Mouse (Mus musculus) limb, embryonic 13.5 days (tissue): ENCODE measurements around the gene Shld2. TPM values are rescaled to one million over a fixed set of nuclear protein-coding genes. Genes with fewer than 3 reads are reported as not detected.

Experiments
- ATAC-seq: fragments of 200-750 bp; cut with Nextera tagmentation; 2 replicates; pipeline ENCODE4 v1.8.0; 2017; ENCODE audit warnings: low read depth, moderate number of reproducible peaks, moderate TSS enrichment; ENCODE audit not compliant: low FRiP score
- H3K27ac ChIP-seq: fragments of 300-500 bp; sonication (generic); 2 replicates; pipeline ENCODE4 v1.5.1; 2015; ENCODE audit warnings: inconsistent platforms, mild to moderate bottlenecking, moderate library complexity
- H3K27me3 ChIP-seq: fragments of 300-500 bp; sonication (generic); 2 replicates; pipeline ENCODE4 v1.6.1; 2015; ENCODE audit warnings: mild to moderate bottlenecking, inconsistent platforms
- H3K36me3 ChIP-seq: fragments of 300-500 bp; sonication (generic); 2 replicates; pipeline ENCODE4 v1.6.1; 2015; ENCODE audit warnings: inconsistent platforms, mild to moderate bottlenecking, moderate library complexity
- H3K4me1 ChIP-seq: fragments of 300-500 bp; sonication (generic); 2 replicates; pipeline ENCODE4 v1.6.1; 2015; ENCODE audit warnings: inconsistent platforms
- H3K4me2 ChIP-seq: fragments of 300-500 bp; sonication (generic); replicated peaks from 2 replicates; pipeline ENCODE4 v1.6.1; 2015; ENCODE audit warnings: inconsistent platforms, mild to moderate bottlenecking, moderate library complexity
- H3K4me3 ChIP-seq: fragments of 300-500 bp; sonication (generic); 2 replicates; pipeline ENCODE4 v1.5.1; 2015; ENCODE audit warnings: moderate library complexity, mild to moderate bottlenecking, inconsistent platforms
- H3K9ac ChIP-seq: fragments of 300-500 bp; sonication (generic); 2 replicates; pipeline ENCODE4 v1.6.1; 2015; ENCODE audit warnings: mild to moderate bottlenecking, inconsistent platforms
- H3K9me3 ChIP-seq: fragments of 300-500 bp; sonication (generic); 2 replicates; pipeline ENCODE4 v1.6.1; 2016; ENCODE audit warnings: inconsistent platforms
- WGBS: fragments of 180-500 bp; shearing (Covaris S2); methylation state at CpG from one replicate; pipeline ENCODE4 v1.1.7; 2015; 5-methylcytosine and 5-hydroxymethylcytosine counted together
- polyA plus RNA-seq: library from polyadenylated mRNA; unstranded; fragments of >200 nt; fragmentation: Nextera tagmentation; extraction: Ambion mirVana; gene quantifications from 2 replicates; pipeline ENCODE4 v1.2.1, GENCODE M21; 2015

Gene Shld2
- polyA plus RNA-seq, 1 experiment from 2014 or later = 14.4 TPM

DNA sequence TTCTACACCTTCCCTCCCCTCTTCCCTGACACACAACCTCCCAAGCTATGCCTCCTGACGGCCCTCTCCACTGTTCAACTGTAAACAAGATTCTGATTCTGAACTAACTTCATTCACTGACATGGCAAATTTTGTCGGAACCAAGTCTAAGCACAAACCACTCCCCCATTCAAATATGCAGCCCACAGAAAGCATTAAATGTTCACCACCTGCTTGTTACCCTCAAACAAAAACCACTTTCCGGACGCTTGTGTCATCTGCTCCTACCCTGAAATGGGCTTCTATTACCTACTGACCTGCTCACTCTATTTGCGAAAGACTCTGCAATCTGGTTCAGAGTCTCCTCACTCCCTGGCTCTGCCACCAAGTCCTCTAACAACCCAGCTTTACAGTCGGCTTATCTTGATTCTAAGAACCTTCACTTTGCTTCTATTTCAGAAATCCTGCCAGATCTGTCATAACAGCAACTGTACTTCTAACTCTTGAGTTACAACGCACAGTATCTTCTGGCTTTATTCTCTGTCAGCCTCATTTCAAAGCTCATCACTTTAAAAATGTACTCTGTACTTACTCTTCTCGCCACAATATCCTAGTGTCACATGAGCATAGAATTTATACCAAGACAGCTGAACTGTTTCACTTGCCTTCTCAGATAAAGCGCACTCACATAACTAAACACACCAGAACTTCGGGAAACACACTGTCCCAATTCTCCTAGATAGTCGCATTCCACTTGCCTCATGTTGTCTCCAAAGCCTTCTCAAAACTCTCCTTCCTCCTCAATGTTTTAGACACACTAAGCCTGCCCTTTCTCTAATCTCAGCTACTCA is 11.2 kb downstream of the Shld2 start:
- H3K27ac ChIP-seq = no peak overlapping the region

DNA sequence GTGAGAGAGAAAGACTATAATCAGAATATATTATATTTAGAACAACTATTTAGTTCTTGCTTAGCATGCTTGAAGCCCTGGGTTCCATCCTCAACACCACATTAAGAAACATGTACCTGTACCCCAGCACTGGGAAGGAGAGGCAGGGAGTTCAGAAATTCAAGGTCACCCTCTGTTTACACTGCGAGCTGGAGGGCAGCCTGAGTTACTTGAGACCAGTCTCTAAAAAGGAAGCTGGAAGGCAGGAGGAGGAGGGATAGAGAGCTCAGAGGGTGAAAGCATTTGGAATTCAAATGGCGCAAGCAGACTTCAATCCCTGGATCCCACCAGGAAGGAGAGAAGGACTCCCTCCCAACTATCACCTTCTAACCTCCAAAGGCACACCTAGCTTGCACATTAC is 12.7 kb downstream of the Shld2 start:
- H3K27ac ChIP-seq = no peak overlapping the region
- no peaks in the 10 kb centered on the region for H3K9me3 ChIP-seq
- no peak overlapping the region for H3K9ac ChIP-seq
- 59% methylated on average over 2 of the region's 2 CpGs for whole genome bisulfite sequencing
- no peaks in the 10 kb centered on the region; the same call in 1 of the 2 replicates for H3K4me1 ChIP-seq
- H3K36me3 ChIP-seq = peaks cover 4% of the 10 kb centered on the region
- no peak overlapping the region for H3K4me3 ChIP-seq
- H3K27me3 ChIP-seq = no peaks in the 10 kb centered on the region
- no peak overlapping the region for H3K4me2 ChIP-seq
- ATAC-seq = no peak

More for the DNA sequence above, 11.2 kb downstream of the Shld2 start:
- ATAC-seq = no peak
- H3K9me3 ChIP-seq = no peaks in the 10 kb centered on the region
- WGBS = 75% methylated on average over 11 of the region's 11 CpGs
- H3K4me2 ChIP-seq = no peak overlapping the region
- no peak overlapping the region for H3K4me3 ChIP-seq
- H3K27me3 ChIP-seq = no peaks in the 10 kb centered on the region
- H3K36me3 ChIP-seq = peaks cover 4% of the 10 kb centered on the region
- H3K9ac ChIP-seq = no peak overlapping the region
- peaks cover 8% of the 10 kb centered on the region; the same call in 1 of the 2 replicates for H3K4me1 ChIP-seq

DNA sequence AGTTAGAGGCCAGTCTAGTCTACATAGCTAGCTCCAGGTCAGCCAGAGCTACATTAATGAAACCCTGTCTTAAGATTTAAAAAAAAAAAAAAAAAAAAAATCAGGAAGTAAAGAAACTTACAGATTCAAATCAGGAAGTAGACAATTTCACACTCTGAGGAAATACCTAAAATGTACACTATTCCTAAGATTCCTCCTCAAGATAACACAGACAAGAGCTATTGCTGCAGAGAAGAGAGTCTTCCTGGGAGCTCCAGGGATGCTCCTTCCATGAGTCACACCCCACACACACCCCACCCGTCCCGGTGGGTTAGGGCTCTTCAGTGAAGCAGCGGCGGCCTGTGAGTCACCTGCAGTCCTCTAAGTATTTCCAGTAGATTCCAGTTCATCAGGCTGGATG is 13.3 kb downstream of the Shld2 start:
- Histone ChIP-seq H3K4me3 (no peak overlapping the region), H3K4me1 (no peaks in the 10 kb centered on the region; the same call in 1 of the 2 replicates), H3K4me2 (no peak overlapping the region), H3K9me3 (no peaks in the 10 kb centered on the region), H3K27ac (no peak overlapping the region), H3K27me3 (no peaks in the 10 kb centered on the region), H3K36me3 (peaks cover 3% of the 10 kb centered on the region), H3K9ac (no peak overlapping the region)
- 65% methylated on average over 4 of the region's 4 CpGs for WGBS
- no peak for ATAC-seq

DNA sequence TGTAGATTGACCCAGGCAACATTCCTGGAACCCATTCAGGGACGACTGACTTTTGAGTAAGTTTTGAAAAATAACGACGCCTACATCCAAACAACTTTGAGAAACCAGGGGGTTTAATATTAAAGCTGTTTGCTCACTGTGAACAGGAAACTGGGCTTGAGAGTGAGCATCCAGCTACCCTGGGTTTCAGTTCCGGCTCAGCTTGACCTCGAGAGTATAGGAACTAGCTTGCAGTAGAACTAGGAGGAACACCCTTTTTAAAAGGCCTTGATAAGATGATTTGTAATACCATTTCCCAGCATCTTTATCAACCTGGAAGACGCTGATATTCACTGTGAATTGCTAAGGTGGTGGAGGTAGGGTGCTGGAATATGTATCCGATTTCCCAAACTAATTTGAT is 13.9 kb downstream of the Shld2 start:
- ATAC-seq = no peak
- 82% methylated on average over 7 of the region's 7 CpGs for WGBS
- no peak overlapping the region for H3K4me3 ChIP-seq

DNA sequence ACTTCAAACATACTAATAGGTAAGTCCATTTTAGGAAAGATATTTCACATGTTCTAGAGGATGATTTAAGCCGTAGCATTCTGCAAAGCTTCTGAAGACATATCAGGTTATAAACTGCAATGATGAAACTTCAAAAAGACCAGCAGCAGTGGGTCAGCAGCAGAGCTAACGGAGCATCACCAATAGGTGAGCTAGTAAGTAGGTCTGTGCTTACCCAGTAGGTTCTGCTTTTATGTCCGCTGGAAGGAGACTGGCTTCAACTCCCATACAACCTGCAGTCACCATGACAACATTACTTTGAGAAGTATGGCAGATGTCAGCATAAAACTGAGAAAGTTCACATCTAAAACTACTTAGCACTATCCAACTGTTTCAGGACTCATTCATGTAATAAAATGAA is 16.7 kb downstream of the Shld2 start:
- WGBS = 83% methylated on average over 3 of the region's 3 CpGs
- Histone ChIP-seq H3K9me3 (no peaks in the 10 kb centered on the region), H3K4me2 (no peak overlapping the region), H3K4me1 (no peaks in the 10 kb centered on the region; the same call in 1 of the 2 replicates), H3K27ac (no peak overlapping the region), H3K27me3 (no peaks in the 10 kb centered on the region), H3K9ac (no peak overlapping the region), H3K4me3 (no peak overlapping the region), H3K36me3 (no peaks in the 10 kb centered on the region; the same call in 1 of the 2 replicates)
- ATAC-seq = no peak

More for the DNA sequence above, 13.9 kb downstream of the Shld2 start:
- no peaks in the 10 kb centered on the region; the same call in 1 of the 2 replicates for H3K36me3 ChIP-seq
- no peaks in the 10 kb centered on the region for H3K27me3 ChIP-seq
- no peaks in the 10 kb centered on the region for H3K9me3 ChIP-seq
- no peak overlapping the region for H3K27ac ChIP-seq
- no peaks in the 10 kb centered on the region; the same call in 1 of the 2 replicates for H3K4me1 ChIP-seq
- H3K9ac ChIP-seq = no peak overlapping the region
- no peak overlapping the region for H3K4me2 ChIP-seq

DNA sequence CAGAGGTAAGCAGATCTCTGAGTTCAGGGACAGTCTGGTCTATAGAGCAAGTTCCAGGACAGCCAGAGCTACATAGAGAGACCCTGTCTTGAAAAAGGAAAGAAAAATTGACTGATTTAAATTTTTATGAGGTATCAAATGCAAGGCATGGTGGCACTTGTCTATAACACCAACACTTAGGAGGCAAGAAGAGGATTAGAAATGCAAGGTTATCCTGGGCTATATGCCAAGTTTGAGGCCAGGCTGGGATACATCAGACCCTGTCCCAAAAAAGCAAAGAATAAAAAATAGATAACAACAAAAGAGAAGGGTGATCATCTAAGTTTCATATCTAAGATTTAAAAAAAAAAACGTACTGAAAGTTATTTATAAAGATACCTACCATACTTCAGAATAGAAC is 20.1 kb downstream of the Shld2 start:
- Histone ChIP-seq H3K9me3 (no peaks in the 10 kb centered on the region), H3K27ac (no peak overlapping the region), H3K9ac (no peak overlapping the region), H3K4me2 (no peak overlapping the region), H3K4me3 (no peak overlapping the region), H3K36me3 (no peaks in the 10 kb centered on the region; the same call in 1 of the 2 replicates), H3K27me3 (no peaks in the 10 kb centered on the region), H3K4me1 (no peaks in the 10 kb centered on the region)
- WGBS = 50% methylated on average over 1 of the region's 1 CpGs
- no peak for ATAC-seq

DNA sequence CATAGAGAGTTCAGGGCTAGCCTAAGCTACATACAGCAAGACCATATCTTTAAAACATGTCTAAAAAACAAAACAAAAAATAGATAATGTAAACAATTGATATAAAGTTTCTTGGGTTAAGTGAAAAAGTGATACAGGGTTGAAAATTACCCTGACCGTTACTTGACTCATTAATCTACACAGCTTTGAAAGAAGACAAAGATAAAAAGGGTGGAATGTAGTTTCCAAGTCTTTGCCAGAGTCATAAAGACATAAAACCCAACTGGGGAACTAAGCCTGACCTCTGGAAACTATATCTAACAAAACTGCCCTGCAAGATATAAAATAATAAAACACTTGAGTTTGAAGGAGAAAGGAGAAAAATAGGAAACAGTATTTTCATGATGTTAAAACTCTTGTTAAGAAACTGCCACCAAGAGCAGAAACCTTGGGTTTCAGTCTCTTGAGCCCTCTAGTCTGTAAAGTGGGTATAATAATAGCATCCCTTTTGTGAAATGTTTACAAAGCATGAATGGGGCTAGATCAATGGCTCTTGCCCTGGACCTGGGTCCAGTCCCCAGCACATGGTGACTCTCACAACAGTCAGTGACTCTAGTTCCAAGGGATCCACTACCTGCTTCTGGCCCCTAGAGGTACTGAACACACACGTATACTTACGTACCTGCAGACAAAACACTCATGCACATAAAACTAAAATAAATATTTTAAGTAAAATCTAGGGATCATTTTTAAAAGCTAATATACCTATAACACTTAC is 20.9 kb downstream of the Shld2 start:
- H3K9ac ChIP-seq = no peak overlapping the region
- no peak overlapping the region for H3K27ac ChIP-seq
- no peaks in the 10 kb centered on the region for H3K9me3 ChIP-seq
- 78% methylated on average over 3 of the region's 3 CpGs for WGBS
- ATAC-seq = no peak
- H3K27me3 ChIP-seq = no peaks in the 10 kb centered on the region
- H3K4me1 ChIP-seq = no peaks in the 10 kb centered on the region
- H3K4me3 ChIP-seq = no peak overlapping the region
- H3K36me3 ChIP-seq = no peaks in the 10 kb centered on the region; the same call in 1 of the 2 replicates
- H3K4me2 ChIP-seq = no peak overlapping the region

DNA sequence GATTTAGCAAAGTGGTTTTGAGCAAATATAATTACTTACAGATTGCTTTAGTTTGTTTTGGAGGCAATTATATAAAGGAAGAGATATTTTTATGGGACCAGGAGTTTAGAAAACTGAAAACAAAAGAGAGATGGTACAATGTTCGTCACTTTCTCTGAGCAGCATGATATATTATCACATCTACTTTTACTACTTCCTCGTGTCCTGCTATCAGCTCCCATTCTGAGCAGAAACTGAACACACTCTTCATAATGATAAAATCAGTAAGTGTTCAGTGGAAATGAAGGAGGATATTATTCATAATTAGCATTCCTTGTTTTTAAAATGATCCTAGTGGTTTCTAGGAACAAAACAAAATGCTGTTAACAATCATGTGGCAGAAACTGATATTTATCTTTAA is 21.9 kb downstream of the Shld2 start:
- Histone ChIP-seq H3K4me3 (no peak overlapping the region), H3K9ac (no peak overlapping the region), H3K36me3 (no peaks in the 10 kb centered on the region), H3K27ac (no peak overlapping the region), H3K4me1 (no peaks in the 10 kb centered on the region), H3K27me3 (no peaks in the 10 kb centered on the region), H3K9me3 (no peaks in the 10 kb centered on the region), H3K4me2 (no peak overlapping the region)
- no peak for ATAC-seq
- 81% methylated on average over 2 of the region's 2 CpGs for WGBS

DNA sequence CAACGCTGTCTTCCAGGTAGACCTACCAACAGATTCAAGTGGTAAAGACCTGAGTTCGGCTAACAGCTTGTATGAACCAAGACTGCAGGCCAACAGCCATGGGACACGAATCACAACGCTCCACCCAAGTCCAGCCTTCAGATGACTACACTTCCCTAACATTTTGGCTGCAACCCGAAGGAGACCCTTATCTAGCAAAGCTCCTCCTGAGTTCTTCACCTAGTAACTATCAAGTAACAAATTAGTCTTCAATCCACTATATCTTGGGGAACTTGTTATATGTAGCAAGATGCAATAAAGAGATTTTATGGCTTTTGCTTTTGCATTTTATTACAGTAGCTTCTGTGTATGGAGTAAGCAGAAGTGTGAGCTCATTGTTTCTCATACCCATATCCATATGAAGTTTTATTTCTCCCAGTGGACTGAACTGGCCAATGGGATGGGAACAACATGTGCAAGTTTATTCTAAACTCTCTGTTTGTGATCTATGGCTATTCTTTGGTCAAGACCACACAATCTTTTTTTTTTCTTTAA is 28.5 kb downstream of the Shld2 start:
- H3K9me3 ChIP-seq = no peaks in the 10 kb centered on the region
- ATAC-seq = no peak

DNA sequence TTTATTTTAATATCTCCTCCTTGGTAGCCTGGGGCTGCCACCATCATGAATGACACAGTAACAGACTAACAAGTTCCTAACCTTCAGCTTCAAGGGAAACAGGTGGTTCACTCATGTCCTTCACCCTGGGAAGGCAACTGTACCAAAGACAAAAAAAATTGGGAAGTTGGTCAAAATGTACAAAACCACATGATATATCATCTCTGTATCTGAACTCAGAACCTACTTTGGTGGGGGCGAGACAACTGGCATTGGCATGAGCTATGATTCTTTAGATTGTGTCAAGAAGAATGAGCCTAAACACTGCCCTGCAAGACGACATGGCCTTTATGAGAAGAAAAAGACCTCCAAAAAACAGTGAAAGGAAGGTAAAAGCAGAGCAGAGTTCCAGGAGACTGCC is 29.5 kb downstream of the Shld2 start:
- no peak overlapping the region for H3K9ac ChIP-seq
- WGBS = 87% methylated on average over 2 of the region's 2 CpGs
- ATAC-seq = no peak

More for the DNA sequence above, 28.5 kb downstream of the Shld2 start:
- Histone ChIP-seq H3K9ac (no peak overlapping the region), H3K4me2 (no peak overlapping the region), H3K4me3 (no peak overlapping the region), H3K4me1 (no peaks in the 10 kb centered on the region), H3K27me3 (no peaks in the 10 kb centered on the region), H3K27ac (no peak overlapping the region), H3K36me3 (no peaks in the 10 kb centered on the region)
- WGBS = 89% methylated on average over 5 of the region's 5 CpGs

DNA sequence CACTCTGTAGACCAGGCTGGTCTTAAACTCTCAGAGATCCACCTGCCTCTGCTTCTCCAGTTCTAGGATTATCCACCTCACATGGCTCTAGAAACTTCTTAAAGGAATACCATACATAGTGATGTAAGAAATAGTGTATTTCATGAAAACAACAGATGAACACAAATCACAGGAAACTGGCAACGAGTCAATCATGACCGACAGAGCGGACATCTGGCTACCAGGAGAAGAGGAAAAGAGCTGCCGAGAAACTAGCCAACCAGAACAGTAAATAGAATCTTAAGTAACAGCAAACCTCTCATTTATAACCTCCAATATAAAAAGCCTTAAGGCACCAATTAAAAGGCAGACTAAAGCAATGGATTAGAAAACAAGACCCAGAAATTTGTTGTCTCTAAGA is 30.6 kb downstream of the Shld2 start:
- 62% methylated on average over 4 of the region's 4 CpGs for WGBS
- H3K27me3 ChIP-seq = no peaks in the 10 kb centered on the region
- no peak overlapping the region for H3K27ac ChIP-seq

More for the DNA sequence above, 29.5 kb downstream of the Shld2 start:
- Histone ChIP-seq H3K27ac (no peak overlapping the region), H3K9me3 (no peaks in the 10 kb centered on the region), H3K4me3 (no peak overlapping the region), H3K4me2 (no peak overlapping the region), H3K27me3 (no peaks in the 10 kb centered on the region), H3K4me1 (no peaks in the 10 kb centered on the region), H3K36me3 (no peaks in the 10 kb centered on the region)

DNA sequence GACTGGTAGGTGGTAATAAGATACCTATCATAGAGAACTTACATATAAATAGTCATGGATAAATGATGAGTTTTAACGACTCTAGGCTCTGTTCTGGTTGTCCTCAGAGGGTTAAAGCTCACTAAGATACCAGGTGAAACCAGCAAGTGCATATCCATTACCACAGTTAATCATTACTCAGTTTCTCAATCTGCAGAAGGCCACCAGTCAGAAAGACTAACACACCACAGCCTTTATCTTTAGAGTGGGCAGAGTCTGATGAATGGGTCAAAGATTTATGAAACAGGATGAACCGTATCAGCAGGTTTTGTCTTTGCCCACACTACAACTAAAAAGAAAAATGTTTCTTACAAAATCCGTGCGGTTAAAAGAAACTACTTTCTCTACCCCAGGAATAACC is 35.1 kb downstream of the Shld2 start:
- Histone ChIP-seq H3K27ac (no peak overlapping the region), H3K27me3 (no peaks in the 10 kb centered on the region), H3K4me2 (no peak overlapping the region), H3K36me3 (no peaks in the 10 kb centered on the region), H3K9me3 (no peaks in the 10 kb centered on the region), H3K4me3 (no peak overlapping the region), H3K9ac (no peak overlapping the region), H3K4me1 (no peaks in the 10 kb centered on the region)
- 93% methylated on average over 4 of the region's 4 CpGs for WGBS
- ATAC-seq = no peak

More for the DNA sequence above, 30.6 kb downstream of the Shld2 start:
- H3K4me1 ChIP-seq = no peaks in the 10 kb centered on the region
- ATAC-seq = no peak
- H3K9me3 ChIP-seq = no peaks in the 10 kb centered on the region
- H3K36me3 ChIP-seq = no peaks in the 10 kb centered on the region
- H3K4me3 ChIP-seq = no peak overlapping the region
- H3K9ac ChIP-seq = no peak overlapping the region
- no peak overlapping the region for H3K4me2 ChIP-seq
